Mouse (Mus musculus): ENCODE results near the gene Slc25a48. TPM values are rescaled to one million over a fixed set of nuclear protein-coding genes. Genes with fewer than 3 reads are reported as not detected.

Slc25a48 gene
- polyA plus RNA-seq, 1 experiment from 2014 or later = not detected

GRCm38 (mm10) chr13:56478027-56478426 is 39.9 kb downstream of the Slc25a48 start:
- WGBS = 76% methylated on average over 6 of the region's 6 CpGs

GRCm38 (mm10) chr13:56482146-56482545 is 44.0 kb downstream of the Slc25a48 start, which contains the start of gene Il9:
Gene Il9, minus strand, starts transcription at chr13:56482246.
- H3K9ac ChIP-seq (ENCODE audit: low read length) = no peak within 1 kb of the TSS
- no peak within 1 kb of the TSS for H3K4me3 ChIP-seq (ENCODE audit: low read depth, low read length)
- no peak within 1 kb of the TSS for H3K4me2 ChIP-seq (ENCODE audit: low read depth, low read length, severe bottlenecking)
- no peak within 1 kb of the TSS for H3K27ac ChIP-seq (ENCODE audit: low read depth, low read length)
- H3K36me3 ChIP-seq (ENCODE audit: control insufficient read depth, insufficient read depth, low read length) = no peaks in the 10 kb centered on the region
- H3K9me3 ChIP-seq (ENCODE audit: control insufficient read depth, low read length) = no peaks in the 10 kb centered on the region
- DNase-seq (ENCODE audit: low spot score) = no peak
- H3K4me1 ChIP-seq (replicated peaks; ENCODE audit: control insufficient read depth, insufficient read depth, low read length) = no peaks in the 10 kb centered on the region
- H3K27me3 ChIP-seq (ENCODE audit: control insufficient read depth, insufficient read depth, low read length) = no peaks in the 10 kb centered on the region
- ATAC-seq (replicated peaks; ENCODE audit: low FRiP score) = no peak
- WGBS = 86% methylated on average over 3 of the region's 3 CpGs

More at GRCm38 (mm10) chr13:56478027-56478426, 39.9 kb downstream of the Slc25a48 start:
- H3K9me3 ChIP-seq (ENCODE audit: control insufficient read depth, low read length) = no peaks in the 10 kb centered on the region
- H3K9ac ChIP-seq (ENCODE audit: low read length) = no peak overlapping the region
- DNase-seq (ENCODE audit: low spot score) (no peak), ATAC-seq (replicated peaks; ENCODE audit: low FRiP score) (no peak)
- H3K4me1 ChIP-seq (replicated peaks; ENCODE audit: control insufficient read depth, insufficient read depth, low read length) = no peaks in the 10 kb centered on the region
- no peak overlapping the region for H3K4me3 ChIP-seq (ENCODE audit: low read depth, low read length)
- no peaks in the 10 kb centered on the region for H3K36me3 ChIP-seq (ENCODE audit: control insufficient read depth, insufficient read depth, low read length)
- no peaks in the 10 kb centered on the region for H3K27me3 ChIP-seq (ENCODE audit: control insufficient read depth, insufficient read depth, low read length)
- no peak overlapping the region for H3K4me2 ChIP-seq (ENCODE audit: low read depth, low read length, severe bottlenecking)
- H3K27ac ChIP-seq (ENCODE audit: low read depth, low read length) = no peak overlapping the region

GRCm38 (mm10) chr13:56488012-56488411 is 49.9 kb downstream of the Slc25a48 start:
- no peaks in the 10 kb centered on the region for H3K9me3 ChIP-seq (ENCODE audit: control insufficient read depth, low read length)
- no peak for DNase-seq (ENCODE audit: low spot score)
- no peak overlapping the region for H3K27ac ChIP-seq (ENCODE audit: low read depth, low read length)
- H3K4me1 ChIP-seq (replicated peaks; ENCODE audit: control insufficient read depth, insufficient read depth, low read length) = no peaks in the 10 kb centered on the region
- H3K27me3 ChIP-seq (ENCODE audit: control insufficient read depth, insufficient read depth, low read length) = no peaks in the 10 kb centered on the region
- H3K4me3 ChIP-seq (ENCODE audit: low read depth, low read length) = no peak overlapping the region
- no peak overlapping the region for H3K9ac ChIP-seq (ENCODE audit: low read length)
- H3K36me3 ChIP-seq (ENCODE audit: control insufficient read depth, insufficient read depth, low read length) = no peaks in the 10 kb centered on the region
- 82% methylated on average over 5 of the region's 5 CpGs for WGBS
- no peak overlapping the region for H3K4me2 ChIP-seq (ENCODE audit: low read depth, low read length, severe bottlenecking)
- ATAC-seq (replicated peaks; ENCODE audit: low FRiP score) = no peak

GRCm38 (mm10) chr13:56494440-56494839 is 56.3 kb downstream of the Slc25a48 start:
- no peak for ATAC-seq (replicated peaks; ENCODE audit: low FRiP score)
- H3K27ac ChIP-seq (ENCODE audit: low read depth, low read length) = no peak overlapping the region

GRCm38 (mm10) chr13:56500132-56500531 is 62.0 kb downstream of the Slc25a48 start:
- WGBS = 85% methylated on average over 3 of the region's 3 CpGs
- Histone ChIP-seq H3K9me3 (ENCODE audit: control insufficient read depth, low read length) (no peaks in the 10 kb centered on the region), H3K36me3 (ENCODE audit: control insufficient read depth, insufficient read depth, low read length) (no peaks in the 10 kb centered on the region), H3K9ac (ENCODE audit: low read length) (no peak overlapping the region), H3K27me3 (ENCODE audit: control insufficient read depth, insufficient read depth, low read length) (no peaks in the 10 kb centered on the region), H3K4me1 (replicated peaks; ENCODE audit: control insufficient read depth, insufficient read depth, low read length) (no peaks in the 10 kb centered on the region), H3K4me3 (ENCODE audit: low read depth, low read length) (no peak overlapping the region), H3K4me2 (ENCODE audit: low read depth, low read length, severe bottlenecking) (no peak overlapping the region), H3K27ac (ENCODE audit: low read depth, low read length) (no peak overlapping the region)
- no peak for DNase-seq (ENCODE audit: low spot score)
- no peak for ATAC-seq (replicated peaks; ENCODE audit: low FRiP score)

More at GRCm38 (mm10) chr13:56494440-56494839, 56.3 kb downstream of the Slc25a48 start:
- Histone ChIP-seq H3K4me1 (replicated peaks; ENCODE audit: control insufficient read depth, insufficient read depth, low read length) (no peaks in the 10 kb centered on the region), H3K27me3 (ENCODE audit: control insufficient read depth, insufficient read depth, low read length) (no peaks in the 10 kb centered on the region), H3K9ac (ENCODE audit: low read length) (no peak overlapping the region), H3K4me3 (ENCODE audit: low read depth, low read length) (no peak overlapping the region), H3K4me2 (ENCODE audit: low read depth, low read length, severe bottlenecking) (no peak overlapping the region), H3K36me3 (ENCODE audit: control insufficient read depth, insufficient read depth, low read length) (no peaks in the 10 kb centered on the region), H3K9me3 (ENCODE audit: control insufficient read depth, low read length) (no peaks in the 10 kb centered on the region)
- DNase-seq (ENCODE audit: low spot score) = no peak
- WGBS = 50% methylated on average over 3 of the region's 3 CpGs

GRCm38 (mm10) chr13:56500636-56501035 is 62.5 kb downstream of the Slc25a48 start:
- no peak overlapping the region for H3K4me2 ChIP-seq (ENCODE audit: low read depth, low read length, severe bottlenecking)
- DNase-seq (ENCODE audit: low spot score) (no peak), ATAC-seq (replicated peaks; ENCODE audit: low FRiP score) (no peak)
- no peak overlapping the region for H3K9ac ChIP-seq (ENCODE audit: low read length)
- no peaks in the 10 kb centered on the region for H3K4me1 ChIP-seq (replicated peaks; ENCODE audit: control insufficient read depth, insufficient read depth, low read length)
- H3K9me3 ChIP-seq (ENCODE audit: control insufficient read depth, low read length) = no peaks in the 10 kb centered on the region
- H3K36me3 ChIP-seq (ENCODE audit: control insufficient read depth, insufficient read depth, low read length) = no peaks in the 10 kb centered on the region
- no peaks in the 10 kb centered on the region for H3K27me3 ChIP-seq (ENCODE audit: control insufficient read depth, insufficient read depth, low read length)
- H3K27ac ChIP-seq (ENCODE audit: low read depth, low read length) = no peak overlapping the region
- WGBS = 90% methylated on average over 8 of the region's 8 CpGs
- H3K4me3 ChIP-seq (ENCODE audit: low read depth, low read length) = no peak overlapping the region

- DNase-seq (ENCODE audit: low spot score) = no peak
- no peaks in the 10 kb centered on the region for H3K27me3 ChIP-seq (ENCODE audit: control insufficient read depth, insufficient read depth, low read length)
- no peak for ATAC-seq (replicated peaks; ENCODE audit: low FRiP score)
- H3K9ac ChIP-seq (ENCODE audit: low read length) = no peak overlapping the region
- no peaks in the 10 kb centered on the region for H3K4me1 ChIP-seq (replicated peaks; ENCODE audit: control insufficient read depth, insufficient read depth, low read length)
- no peak overlapping the region for H3K4me3 ChIP-seq (ENCODE audit: low read depth, low read length)
- H3K27ac ChIP-seq (ENCODE audit: low read depth, low read length) = no peak overlapping the region
- H3K4me2 ChIP-seq (ENCODE audit: low read depth, low read length, severe bottlenecking) = no peak overlapping the region
- no peaks in the 10 kb centered on the region for H3K9me3 ChIP-seq (ENCODE audit: control insufficient read depth, low read length)
- H3K36me3 ChIP-seq (ENCODE audit: control insufficient read depth, insufficient read depth, low read length) = no peaks in the 10 kb centered on the region
- WGBS = 74% methylated on average over 6 of the region's 6 CpGs
Observed at GRCm38 (mm10) chr13:56501866-56502420, 63.8 kb downstream of the Slc25a48 start.

- WGBS = 82% methylated on average over 6 of the region's 6 CpGs
- no peaks in the 10 kb centered on the region for H3K4me1 ChIP-seq (replicated peaks; ENCODE audit: control insufficient read depth, insufficient read depth, low read length)
Observed at GRCm38 (mm10) chr13:56506871-56507496, 68.8 kb downstream of the Slc25a48 start.

GRCm38 (mm10) chr13:56509796-56510195 is 71.6 kb downstream of the Slc25a48 start:
- Histone ChIP-seq H3K27me3 (ENCODE audit: control insufficient read depth, insufficient read depth, low read length) (no peaks in the 10 kb centered on the region), H3K4me3 (ENCODE audit: low read depth, low read length) (no peak overlapping the region), H3K9me3 (ENCODE audit: control insufficient read depth, low read length) (no peaks in the 10 kb centered on the region), H3K27ac (ENCODE audit: low read depth, low read length) (no peak overlapping the region), H3K4me2 (ENCODE audit: low read depth, low read length, severe bottlenecking) (no peak overlapping the region), H3K4me1 (replicated peaks; ENCODE audit: control insufficient read depth, insufficient read depth, low read length) (no peaks in the 10 kb centered on the region), H3K9ac (ENCODE audit: low read length) (no peak overlapping the region), H3K36me3 (ENCODE audit: control insufficient read depth, insufficient read depth, low read length) (no peaks in the 10 kb centered on the region)
- DNase-seq (ENCODE audit: low spot score) (no peak), ATAC-seq (replicated peaks; ENCODE audit: low FRiP score) (no peak)
- WGBS = 89% methylated on average over 2 of the region's 2 CpGs

More at GRCm38 (mm10) chr13:56506871-56507496, 68.8 kb downstream of the Slc25a48 start:
- H3K27ac ChIP-seq (ENCODE audit: low read depth, low read length) = no peak overlapping the region
- H3K4me3 ChIP-seq (ENCODE audit: low read depth, low read length) = no peak overlapping the region
- no peak overlapping the region for H3K4me2 ChIP-seq (ENCODE audit: low read depth, low read length, severe bottlenecking)
- H3K27me3 ChIP-seq (ENCODE audit: control insufficient read depth, insufficient read depth, low read length) = no peaks in the 10 kb centered on the region
- DNase-seq (ENCODE audit: low spot score) = no peak
- H3K36me3 ChIP-seq (ENCODE audit: control insufficient read depth, insufficient read depth, low read length) = no peaks in the 10 kb centered on the region
- no peak overlapping the region for H3K9ac ChIP-seq (ENCODE audit: low read length)
- H3K9me3 ChIP-seq (ENCODE audit: control insufficient read depth, low read length) = no peaks in the 10 kb centered on the region
- no peak for ATAC-seq (replicated peaks; ENCODE audit: low FRiP score)
